Mouse (Mus musculus) limb, embryonic 12.5 days (tissue): ENCODE measurements around the gene Srp54a. TPM values are rescaled to one million over a fixed set of nuclear protein-coding genes. Genes with fewer than 3 reads are reported as not detected.
"Not testable (repeated sequence)": the region's sequence is repeated elsewhere in the genome, so short reads cannot be mapped to it uniquely, and the experiment has no call there.

Experiments
- ATAC-seq: fragments of 200-750 bp; cut with Nextera tagmentation; 2 replicates; pipeline ENCODE4 v1.8.0; 2017; ENCODE audit warnings: low read depth, moderate TSS enrichment; ENCODE audit not compliant: insufficient number of reproducible peaks, insufficient read depth, low FRiP score, low TSS enrichment
- H3K27ac ChIP-seq: fragments of 300-500 bp; sonication (generic); 2 replicates; pipeline ENCODE4 v1.5.1; 2016; ENCODE audit warnings: mild to moderate bottlenecking, moderate library complexity
- H3K27me3 ChIP-seq: fragments of 300-500 bp; sonication (generic); 2 replicates; pipeline ENCODE4 v1.6.1; 2016; ENCODE audit warnings: mild to moderate bottlenecking, moderate library complexity
- H3K36me3 ChIP-seq: fragments of 300-500 bp; sonication (generic); 2 replicates; pipeline ENCODE4 v1.6.1; 2016; ENCODE audit warnings: mild to moderate bottlenecking, moderate library complexity
- H3K4me1 ChIP-seq: fragments of 300-500 bp; sonication (generic); replicated peaks from 2 replicates; pipeline ENCODE4 v1.6.1; 2016
- H3K4me2 ChIP-seq: fragments of 300-500 bp; sonication (generic); 2 replicates; pipeline ENCODE4 v1.6.1; 2016; ENCODE audit warnings: mild to moderate bottlenecking, moderate library complexity
- H3K4me3 ChIP-seq: fragments of 300-500 bp; sonication (generic); replicated peaks from 2 replicates; pipeline ENCODE4 v1.5.1; 2016; ENCODE audit warnings: mild to moderate bottlenecking
- H3K9ac ChIP-seq: fragments of 300-500 bp; sonication (generic); replicated peaks from 2 replicates; pipeline ENCODE4 v1.6.1; 2016; ENCODE audit warnings: mild to moderate bottlenecking, moderate library complexity
- H3K9me3 ChIP-seq: fragments of 300-500 bp; sonication (generic); 2 replicates; pipeline ENCODE4 v1.6.1; 2016; ENCODE audit warnings: mild to moderate bottlenecking, moderate library complexity
- whole genome bisulfite sequencing: fragments of 180-500 bp; shearing (Covaris S2); methylation state at CpG from one replicate; pipeline ENCODE4 v1.1.7; 2016; 5-methylcytosine and 5-hydroxymethylcytosine counted together
- polyA plus RNA-seq: library from polyadenylated mRNA; unstranded; fragments of >200 nt; fragmentation: Nextera tagmentation; extraction: Ambion mirVana; gene quantifications from 2 replicates; pipeline ENCODE4 v1.2.1, GENCODE M21; 2016

Gene Srp54a
- polyA plus RNA-seq, 1 experiment from 2014 or later, result 153 TPM

DNA sequence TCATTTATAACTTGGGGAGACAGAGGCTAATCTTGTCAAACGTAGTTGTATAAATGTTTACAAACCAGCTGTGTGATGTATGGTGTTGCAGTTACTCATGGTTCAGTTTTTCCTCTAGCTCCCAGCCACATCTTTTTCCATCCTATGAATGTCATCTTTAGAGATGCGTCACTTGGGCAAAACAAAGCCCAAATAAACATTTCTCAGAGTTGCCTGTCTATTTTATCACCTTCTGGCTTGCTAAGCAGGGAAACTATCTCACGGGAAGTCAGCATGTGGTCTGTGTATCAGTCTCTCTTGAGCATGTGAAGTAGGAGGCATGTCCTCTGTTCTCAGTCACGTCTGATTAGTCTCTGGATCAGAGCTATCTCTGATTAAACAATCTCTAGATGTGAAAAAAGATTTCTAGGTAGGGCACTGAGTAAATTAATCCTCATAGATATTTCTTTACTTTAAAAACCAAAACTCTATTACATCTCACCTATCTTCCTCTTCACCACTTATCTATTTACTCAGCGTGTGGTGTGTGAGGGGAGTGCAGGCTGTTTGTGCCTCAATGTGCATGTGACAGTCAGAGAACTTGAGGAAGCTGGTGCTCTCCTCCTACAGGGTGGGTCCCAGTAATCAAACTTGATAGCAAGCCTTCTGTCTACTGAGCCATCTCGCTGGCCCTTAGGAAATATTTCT, 19.7 kb upstream of the Srp54a start:
- Histone ChIP-seq H3K4me3 (no peak overlapping the region), H3K4me1 (no peaks in the 10 kb centered on the region), H3K4me2 (no peak overlapping the region), H3K9me3 (no peaks in the 10 kb centered on the region), H3K9ac (no peak overlapping the region), H3K36me3 (peaks cover 44% of the 10 kb centered on the region; the same call in 1 of the 2 replicates), H3K27ac (no peak overlapping the region), H3K27me3 (no peaks in the 10 kb centered on the region)
- ATAC-seq, result no peak
- 83% methylated on average over 6 of the region's 6 CpGs for WGBS

DNA sequence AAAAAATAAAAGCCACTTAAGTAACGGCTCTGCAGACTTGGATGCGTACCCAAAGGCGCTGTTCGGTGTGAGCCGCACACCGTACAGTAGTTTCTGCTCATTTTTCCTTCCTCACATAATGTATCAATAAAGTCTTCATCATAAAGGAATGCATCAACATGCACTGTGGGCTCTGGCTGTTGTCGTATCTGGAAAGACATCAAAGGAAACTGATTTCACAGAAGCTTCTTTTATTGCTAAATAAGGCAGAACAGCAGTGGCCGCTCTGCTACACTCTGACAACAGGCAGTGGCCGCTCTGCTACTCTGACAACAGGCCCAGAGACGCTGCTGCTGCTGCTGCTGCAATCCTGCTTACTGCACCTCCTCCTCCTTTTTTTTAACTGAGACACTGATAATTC, 19.1 kb upstream of the Srp54a start:
- no peak for ATAC-seq
- 76% methylated on average over 10 of the region's 10 CpGs for WGBS

DNA sequence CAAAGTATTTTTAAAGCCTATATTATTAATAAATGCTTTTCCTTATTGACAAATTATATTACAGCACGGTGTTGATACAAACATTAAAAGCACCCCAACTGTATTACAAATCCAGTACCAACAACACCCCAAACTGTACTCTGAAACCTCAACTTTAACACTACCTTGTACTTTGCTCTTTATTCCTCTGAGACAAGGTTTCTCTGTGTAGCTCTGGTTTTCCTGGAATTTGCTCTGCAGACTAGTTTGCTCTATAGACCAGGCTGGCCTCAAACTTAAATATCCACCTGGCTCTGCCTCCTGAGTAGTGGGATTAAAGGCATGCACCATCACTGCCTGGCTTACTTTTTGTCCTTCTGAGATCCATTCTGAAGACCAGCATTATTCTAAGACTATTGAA, 17.9 kb upstream of the Srp54a start:
- WGBS, result 90% methylated on average over 1 of the region's 1 CpGs

More for the DNA sequence above, 19.1 kb upstream of the Srp54a start:
- H3K9ac ChIP-seq, result no peak overlapping the region
- H3K27ac ChIP-seq, result no peak overlapping the region
- no peak overlapping the region for H3K4me3 ChIP-seq
- no peak overlapping the region for H3K4me2 ChIP-seq
- no peaks in the 10 kb centered on the region for H3K9me3 ChIP-seq
- H3K27me3 ChIP-seq, result no peaks in the 10 kb centered on the region
- H3K4me1 ChIP-seq, result no peaks in the 10 kb centered on the region
- peaks cover 44% of the 10 kb centered on the region; the same call in 1 of the 2 replicates for H3K36me3 ChIP-seq

DNA sequence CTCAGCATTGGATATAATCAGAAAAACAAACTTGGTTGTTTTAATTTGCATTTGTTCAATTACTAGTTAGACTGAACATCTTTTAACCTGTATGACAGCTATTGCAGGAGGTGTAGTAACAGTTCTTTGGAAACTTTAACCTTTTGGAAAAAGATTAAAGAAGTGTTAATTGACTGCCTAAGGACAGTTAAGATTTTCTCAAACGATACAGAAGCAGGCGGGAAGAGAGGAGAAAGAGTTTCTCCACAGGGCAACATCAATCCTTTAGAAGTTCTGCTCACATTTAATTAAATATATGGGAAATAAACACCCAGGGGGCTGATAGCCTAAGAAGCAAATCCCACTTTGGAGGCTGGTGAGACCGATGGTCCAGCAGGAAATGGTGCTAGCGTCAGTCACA, 7.6 kb upstream of the Srp54a start:
- peaks cover 3% of the 10 kb centered on the region; the same call in 1 of the 2 replicates for H3K36me3 ChIP-seq
- H3K4me2 ChIP-seq, result no peak overlapping the region
- H3K9me3 ChIP-seq, result no peaks in the 10 kb centered on the region
- no peak overlapping the region for H3K27ac ChIP-seq
- 35% methylated on average over 4 of the region's 4 CpGs for WGBS
- no peak for ATAC-seq
- H3K9ac ChIP-seq, result no peak overlapping the region
- no peak overlapping the region for H3K4me3 ChIP-seq
- H3K4me1 ChIP-seq, result no peaks in the 10 kb centered on the region
- no peaks in the 10 kb centered on the region for H3K27me3 ChIP-seq

More for the DNA sequence above, 17.9 kb upstream of the Srp54a start:
- no peak overlapping the region for H3K4me2 ChIP-seq
- peaks cover 34% of the 10 kb centered on the region; the same call in 1 of the 2 replicates for H3K36me3 ChIP-seq
- no peaks in the 10 kb centered on the region for H3K9me3 ChIP-seq
- no peak overlapping the region for H3K4me3 ChIP-seq
- no peak overlapping the region for H3K27ac ChIP-seq
- ATAC-seq, result no peak
- H3K27me3 ChIP-seq, result no peaks in the 10 kb centered on the region
- no peaks in the 10 kb centered on the region for H3K4me1 ChIP-seq
- H3K9ac ChIP-seq, result no peak overlapping the region

DNA sequence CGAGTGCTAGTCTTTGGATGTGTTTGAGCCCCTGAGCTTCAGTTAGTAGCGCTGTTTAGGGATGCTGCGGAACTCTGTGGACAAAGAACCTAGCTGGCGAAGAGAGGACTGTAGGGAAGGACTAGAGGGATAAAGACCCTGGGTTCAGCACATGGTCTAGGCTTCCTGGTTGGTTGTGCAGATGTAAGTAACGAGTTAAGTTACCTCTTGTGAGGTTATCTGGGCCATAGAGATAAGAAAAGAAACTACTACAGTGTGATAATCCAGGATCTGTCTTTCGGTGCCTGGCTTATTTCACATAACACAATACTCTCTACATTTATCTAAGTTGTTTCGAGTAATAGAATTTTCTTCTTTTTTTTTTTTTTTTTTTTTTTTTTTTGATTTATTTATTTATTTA, 6.4 kb upstream of the Srp54a start:
- Histone ChIP-seq H3K36me3 (no peaks in the 10 kb centered on the region; the same call in 1 of the 2 replicates), H3K4me3 (no peak overlapping the region), H3K4me2 (no peak overlapping the region), H3K27ac (no peak overlapping the region), H3K4me1 (0 out of 2 replicates have a peak, but pooled peaks cover 4% of the 10 kb centered on the region), H3K9ac (no peak overlapping the region), H3K27me3 (no peaks in the 10 kb centered on the region), H3K9me3 (no peaks in the 10 kb centered on the region)
- ATAC-seq, result no peak
- WGBS, result 94% methylated on average over 7 of the region's 7 CpGs

DNA sequence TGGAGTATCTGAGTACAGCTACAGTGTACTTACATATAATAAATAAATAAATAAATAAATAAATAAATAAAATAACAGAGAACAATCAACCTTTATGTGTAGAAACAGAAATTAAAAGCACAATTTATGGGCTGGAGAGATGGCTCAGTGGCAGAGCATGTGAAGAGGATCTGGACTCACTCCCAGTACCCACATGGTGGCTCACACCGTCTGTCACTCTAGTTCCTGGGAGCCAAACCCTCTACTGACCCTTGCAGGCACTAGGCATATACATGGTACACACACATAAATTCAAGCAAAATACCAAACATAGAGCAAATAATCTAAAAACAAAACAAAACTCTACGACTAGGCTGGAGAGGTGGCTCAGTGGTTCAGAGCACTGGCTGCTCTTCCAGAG, 4.8 kb upstream of the Srp54a start:
- 94% methylated on average over 2 of the region's 2 CpGs for WGBS
- Histone ChIP-seq H3K4me3 (no peak overlapping the region), H3K9ac (no peak overlapping the region), H3K27me3 (no peaks in the 10 kb centered on the region), H3K27ac (no peak overlapping the region), H3K4me2 (no peak overlapping the region), H3K4me1 (0 out of 2 replicates have a peak, but pooled peaks cover 4% of the 10 kb centered on the region), H3K9me3 (no peaks in the 10 kb centered on the region), H3K36me3 (no peaks in the 10 kb centered on the region; the same call in 1 of the 2 replicates)
- ATAC-seq, result no peak

DNA sequence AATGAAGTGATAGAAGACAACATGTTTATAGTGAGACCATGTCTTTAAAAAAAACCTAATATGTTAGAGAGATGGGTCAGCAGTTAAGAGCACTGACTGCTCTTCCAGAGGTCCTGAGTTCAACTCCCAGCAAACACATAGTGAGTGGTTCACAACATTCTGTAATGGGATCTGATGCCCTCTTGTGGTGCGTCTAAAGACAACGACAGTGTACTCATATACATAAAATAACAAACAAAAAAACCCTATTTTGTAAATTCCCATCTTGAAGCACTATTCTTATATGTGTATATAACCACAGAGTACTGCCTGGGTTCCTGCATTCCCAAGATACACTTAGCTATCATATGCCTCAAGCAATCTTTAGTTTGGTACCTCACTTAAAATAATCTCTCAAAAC, 1.4 kb upstream of the Srp54a start:
- not testable (repeated sequence) for H3K27ac ChIP-seq, H3K27me3 ChIP-seq, H3K4me1 ChIP-seq, H3K9me3 ChIP-seq, H3K9ac ChIP-seq, H3K4me3 ChIP-seq, ATAC-seq, H3K36me3 ChIP-seq
- H3K4me2 ChIP-seq, result 0 out of 2 replicates have a peak overlapping the region, but pooled peaks have one; percentile 60
- 48% methylated on average over 2 of the region's 2 CpGs for WGBS

DNA sequence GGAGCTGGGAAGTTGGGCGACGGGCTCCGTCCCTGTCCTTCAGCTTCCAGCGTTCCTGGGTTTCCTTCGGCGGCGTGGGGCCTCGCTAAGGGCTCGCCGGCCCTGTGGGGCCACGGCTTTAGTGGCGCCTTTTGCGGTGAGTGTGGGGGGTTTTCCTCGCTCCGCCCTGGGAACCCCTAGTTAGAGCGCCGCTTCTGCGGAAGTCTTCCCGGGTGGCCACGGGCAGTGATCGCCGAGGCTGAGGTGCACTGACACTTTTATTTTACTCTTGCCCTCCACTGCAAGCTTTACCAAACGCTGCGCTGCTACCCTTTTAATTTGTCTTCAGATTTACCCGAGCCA, 510 bp downstream of the Srp54a start:
- H3K36me3 ChIP-seq, H3K9me3 ChIP-seq, H3K27me3 ChIP-seq, H3K4me1 ChIP-seq: not testable (repeated sequence)
- Histone ChIP-seq H3K4me2 (peak overlapping the region; percentile 53), H3K27ac (peak overlapping the region; percentile 87), H3K9ac (peak overlapping the region; percentile 75), H3K4me3 (peak overlapping the region; percentile 73)
- 0% methylated on average over 25 of the region's 25 CpGs for WGBS
- peak; percentile 56 for ATAC-seq

DNA sequence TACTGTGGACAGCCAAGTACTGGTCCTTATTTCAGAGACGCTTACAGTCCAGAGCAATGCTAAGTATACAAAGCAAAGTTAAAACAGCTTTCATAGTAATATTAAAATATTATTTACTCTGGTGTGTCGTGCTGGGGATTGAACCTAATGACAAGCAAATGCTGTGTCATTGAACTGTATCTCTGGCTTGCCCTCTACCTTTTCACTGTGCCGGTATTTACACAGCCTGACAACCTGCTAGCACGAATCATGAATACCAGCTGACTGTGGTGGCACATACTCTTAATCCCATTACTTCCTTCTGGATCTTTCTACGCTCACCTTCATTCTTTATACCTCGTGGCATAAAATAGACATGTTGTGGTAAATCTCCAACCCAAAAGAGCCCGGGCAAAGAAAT, 12.1 kb downstream of the Srp54a start:
- 100% methylated on average over 2 of the region's 7 CpGs for WGBS
- not testable (repeated sequence) for H3K36me3 ChIP-seq, H3K27me3 ChIP-seq

DNA sequence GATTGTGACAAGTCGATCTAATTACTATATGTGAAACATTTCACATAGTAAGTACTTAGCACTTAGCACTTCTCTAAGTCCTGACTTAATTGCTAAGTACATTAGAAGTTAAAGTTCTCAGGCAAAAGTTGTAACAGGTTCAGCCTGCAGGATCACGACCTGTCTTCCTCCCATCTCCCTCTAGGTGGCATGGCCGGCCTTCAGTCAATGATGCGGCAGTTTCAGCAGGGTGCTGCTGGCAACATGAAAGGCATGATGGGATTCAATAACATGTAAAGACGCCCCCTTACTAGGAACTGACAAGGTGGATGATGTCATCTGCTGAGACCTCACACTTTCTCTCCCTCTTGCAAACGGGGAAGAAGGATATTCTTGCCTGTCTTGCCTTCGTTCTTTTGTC, 32.6 kb downstream of the Srp54a start:
- H3K9me3 ChIP-seq, H3K36me3 ChIP-seq, H3K4me1 ChIP-seq, H3K9ac ChIP-seq, H3K4me3 ChIP-seq, H3K27ac ChIP-seq, H3K4me2 ChIP-seq, H3K27me3 ChIP-seq, ATAC-seq: not testable (repeated sequence)
- no CpG with 5 or more reads among the region's 7 CpGs for WGBS

More for the DNA sequence above, 12.1 kb downstream of the Srp54a start:
- not testable (repeated sequence) for H3K9me3 ChIP-seq, H3K4me1 ChIP-seq, H3K4me2 ChIP-seq, H3K4me3 ChIP-seq, ATAC-seq, H3K27ac ChIP-seq, H3K9ac ChIP-seq

DNA sequence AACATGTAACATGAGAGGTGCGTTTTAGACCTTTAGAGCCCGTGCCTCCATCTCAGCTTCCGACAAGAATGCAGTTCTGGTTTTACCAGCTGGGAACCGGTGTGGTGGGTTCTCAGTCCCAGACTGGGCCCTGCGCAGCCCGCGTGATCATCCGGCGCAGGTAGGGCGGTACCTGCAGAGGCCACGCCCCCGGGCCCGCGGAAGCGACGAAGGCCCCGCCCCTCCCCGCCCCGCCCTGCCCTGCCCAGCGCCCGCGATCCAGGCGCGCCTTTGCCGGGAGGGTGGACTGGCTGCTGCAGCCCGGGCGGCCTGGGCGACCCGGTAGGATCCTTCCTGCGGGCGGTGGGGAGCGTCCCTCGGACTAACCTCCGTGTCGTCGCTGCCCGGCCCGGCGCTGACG, 44.2 kb downstream of the Srp54a start, which contains the start of gene Fam177a:
Fam177a (plus strand) TSS at position 228 of the 400 bp plus-strand sequence.
- H3K9ac ChIP-seq, H3K4me3 ChIP-seq, H3K4me1 ChIP-seq, H3K36me3 ChIP-seq, H3K4me2 ChIP-seq, H3K27me3 ChIP-seq, H3K9me3 ChIP-seq, H3K27ac ChIP-seq: not testable (repeated sequence)
- ATAC-seq, result peak; percentile 94
- WGBS, result no CpG with 5 or more reads among the region's 40 CpGs

DNA sequence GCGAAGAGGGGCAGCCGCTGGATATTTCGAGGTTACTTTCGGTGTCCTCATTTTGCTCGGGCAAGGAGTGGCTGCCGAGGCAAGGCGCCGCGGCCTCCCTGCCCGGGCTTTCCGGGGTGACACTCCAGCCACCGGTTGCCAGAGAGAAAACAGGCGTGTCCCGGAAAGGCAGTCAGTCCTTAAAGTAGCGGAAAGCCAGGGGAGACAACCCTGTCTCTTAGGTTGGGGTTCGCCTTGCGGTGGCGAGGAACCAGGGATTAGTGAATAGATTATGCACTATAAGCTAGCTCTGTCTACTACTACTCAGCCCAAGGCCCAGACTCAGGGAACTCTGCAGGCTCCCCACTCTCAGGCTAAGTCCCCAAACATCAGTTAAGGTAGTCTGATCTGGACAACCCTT, 44.7 kb downstream of the Srp54a start:
- H3K27me3 ChIP-seq, H3K9me3 ChIP-seq, H3K36me3 ChIP-seq, H3K27ac ChIP-seq, H3K4me3 ChIP-seq, H3K9ac ChIP-seq, H3K4me1 ChIP-seq, H3K4me2 ChIP-seq: not testable (repeated sequence)
- WGBS, result no CpG with 5 or more reads among the region's 18 CpGs
- ATAC-seq, result peak; percentile 20; the same call in 1 of the 2 replicates
